Comparison of ENCODE assay signal across 8 mouse cellular contexts in the genomic region with DNA sequence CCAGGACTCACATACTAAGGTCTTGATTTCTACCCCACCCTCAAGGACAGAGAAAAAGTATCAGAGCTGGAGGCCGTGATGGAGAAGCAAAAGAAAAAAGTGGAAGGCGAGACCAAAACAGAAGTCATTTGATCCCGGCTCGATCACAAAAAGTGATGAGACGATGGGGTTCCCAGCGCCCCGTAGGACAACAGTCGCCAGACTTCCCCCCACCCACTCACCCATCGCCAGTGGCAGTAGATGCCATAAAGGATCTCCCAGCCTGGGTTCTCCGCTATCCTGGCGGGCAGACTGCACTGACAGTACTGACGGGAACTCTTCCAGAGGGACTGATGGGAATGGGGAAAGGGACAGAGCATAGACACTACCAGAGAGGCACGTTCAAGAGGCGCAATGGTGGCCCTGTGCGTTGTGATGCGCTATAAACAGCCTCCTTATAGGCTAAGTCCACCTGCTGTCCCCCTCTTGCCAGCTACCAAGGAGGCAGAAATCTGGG. TPM values are rescaled to one million over a fixed set of nuclear protein-coding genes. Genes with fewer than 3 reads are reported as not detected.
DNase-seq lines count a peak whose midpoint lies in the region; ATAC-seq lines count a peak whose summit lies in the region.

No protein-coding gene starts in this region.

- H3K9me3 ChIP-seq in lung, embryonic 16.5 days (ENCODE audit: control insufficient read depth, low read length): no peaks in the 10 kb centered on the region
- H3K9me3 ChIP-seq in forebrain, embryonic 12.5 days: no peaks in the 10 kb centered on the region
- no peaks in the 10 kb centered on the region for H3K9me3 ChIP-seq in limb, embryonic 10.5 days (replicated peaks)
- H3K9me3 ChIP-seq in neural tube, embryonic 15.5 days (replicated peaks): no peaks in the 10 kb centered on the region

- no peak for DNase-seq in lung, postnatal 14 days
- no peak for DNase-seq in limb, embryonic 10.5 days (ENCODE audit: low spot score)
- no peak for DNase-seq in ovary, postnatal 14 days (ENCODE audit: low spot score)
- DNase-seq in thymus, postnatal 10 days (ENCODE audit: low spot score in 2 of 2): no peak

- peaks cover 15% of the 10 kb centered on the region for H3K4me1 ChIP-seq in lung, embryonic 16.5 days (replicated peaks; ENCODE audit: control insufficient read depth, insufficient read depth, low read length)
- H3K4me1 ChIP-seq in forebrain, embryonic 12.5 days: peaks cover 20% of the 10 kb centered on the region
- peaks cover 22% of the 10 kb centered on the region for H3K4me1 ChIP-seq in limb, embryonic 10.5 days
- peaks cover 25% of the 10 kb centered on the region for H3K4me1 ChIP-seq in neural tube, embryonic 15.5 days

- H3K4me3 ChIP-seq in lung, embryonic 16.5 days (ENCODE audit: low read length): peak overlapping the region; percentile 59
- H3K4me3 ChIP-seq in forebrain, embryonic 12.5 days (replicated peaks): peak overlapping the region; percentile 51
- H3K4me3 ChIP-seq in limb, embryonic 10.5 days: peak overlapping the region; percentile 64
- peak overlapping the region; percentile 43 for H3K4me3 ChIP-seq in neural tube, embryonic 15.5 days (replicated peaks)

- H3K36me3 ChIP-seq in lung, embryonic 16.5 days (ENCODE audit: control insufficient read depth, insufficient read depth, low read length): peaks cover 13% of the 10 kb centered on the region
- peaks cover 28% of the 10 kb centered on the region for H3K36me3 ChIP-seq in forebrain, embryonic 12.5 days (replicated peaks)
- peaks cover 34% of the 10 kb centered on the region for H3K36me3 ChIP-seq in limb, embryonic 10.5 days
- H3K36me3 ChIP-seq in neural tube, embryonic 15.5 days: peaks cover 36% of the 10 kb centered on the region

- ATAC-seq in lung, embryonic 16.5 days (ENCODE audit: low read depth): 0 out of 2 replicates have a peak, but pooled peaks have one; percentile 2
- ATAC-seq in forebrain, embryonic 12.5 days (ENCODE audit: low FRiP score): peak; percentile 20; the same call in 1 of the 2 replicates
- ATAC-seq in neural tube, embryonic 15.5 days (ENCODE audit: low FRiP score): peak; percentile 29; the same call in 1 of the 2 replicates
- ATAC-seq in megakaryocyte progenitor cell, adult 5-6 weeks (replicated peaks; ENCODE audit: poor library complexity): no peak

- WGBS in lung, embryonic 16.5 days: 3% methylated on average over 16 of the region's 16 CpGs
- WGBS in forebrain, embryonic 12.5 days: 3% methylated on average over 16 of the region's 16 CpGs
- 3% methylated on average over 16 of the region's 16 CpGs for WGBS in limb, embryonic 10.5 days
- WGBS in neural tube, embryonic 15.5 days: 2% methylated on average over 16 of the region's 16 CpGs

- H3K27me3 ChIP-seq in lung, embryonic 16.5 days (ENCODE audit: control insufficient read depth, insufficient read depth, low read depth, low read length): peaks cover 2% of the 10 kb centered on the region; the same call in 1 of the 2 replicates
- H3K27me3 ChIP-seq in forebrain, embryonic 12.5 days: peaks cover 32% of the 10 kb centered on the region
- peaks cover 35% of the 10 kb centered on the region for H3K27me3 ChIP-seq in limb, embryonic 10.5 days (ENCODE audit: low read depth, poor library complexity, severe bottlenecking)
- H3K27me3 ChIP-seq in neural tube, embryonic 15.5 days (replicated peaks): peaks cover 23% of the 10 kb centered on the region

- H3K27ac ChIP-seq in lung, embryonic 16.5 days (ENCODE audit: low read length): peak overlapping the region; percentile 99
- H3K27ac ChIP-seq in forebrain, embryonic 12.5 days: peak overlapping the region; percentile 86
- peak overlapping the region; percentile 90 for H3K27ac ChIP-seq in limb, embryonic 10.5 days
- H3K27ac ChIP-seq in neural tube, embryonic 15.5 days (replicated peaks): peak overlapping the region; percentile 46

- H3K4me2 ChIP-seq in lung, embryonic 16.5 days (ENCODE audit: low read depth, low read length): peak overlapping the region; percentile 89
- H3K4me2 ChIP-seq in forebrain, embryonic 12.5 days: peak overlapping the region; percentile 93
- H3K4me2 ChIP-seq in neural tube, embryonic 15.5 days: peak overlapping the region; percentile 95

- H3K9ac ChIP-seq in lung, embryonic 16.5 days (ENCODE audit: low read length): peak overlapping the region; percentile 65
- H3K9ac ChIP-seq in forebrain, embryonic 12.5 days: peak overlapping the region; percentile 66
- H3K9ac ChIP-seq in neural tube, embryonic 15.5 days (replicated peaks): peak overlapping the region; percentile 46

RNA-seq across cellular contexts. Expression of a gene that starts 18.4 kb away (rescaled TPM):
- 21.3 and 23.6 TPM in 2 replicates for polyA plus RNA-seq in lung, embryonic 16.5 days (2015; fragmentation: Nextera tagmentation; extraction: Ambion mirVana)
- polyA plus RNA-seq in forebrain, embryonic 12.5 days (2016; fragmentation: Nextera tagmentation; extraction: Ambion mirVana): 3.6 and 4.1 TPM in 2 replicates
- polyA plus RNA-seq in limb, embryonic 10.5 days (2016; fragmentation: Nextera tagmentation; extraction: Ambion mirVana): 2.7 and 5.4 TPM in 2 replicates
- polyA plus RNA-seq in neural tube, embryonic 15.5 days (2015; fragmentation: Nextera tagmentation; extraction: Ambion mirVana): 13.1 and 14.1 TPM in 2 replicates
- 2.0 and 2.8 TPM in 2 replicates for total RNA-seq in megakaryocyte progenitor cell, adult 5-6 weeks (2015)
- total RNA-seq in megakaryocyte progenitor cell, adult 5-6 weeks (2017): 1.6 and 5.1 TPM in 2 replicates

RNA-seq across cellular contexts. Expression of a gene that starts 22.6 kb away (rescaled TPM):
- polyA plus RNA-seq in lung, embryonic 16.5 days (2015; fragmentation: Nextera tagmentation; extraction: Ambion mirVana): 20.1 and 21.0 TPM in 2 replicates
- polyA plus RNA-seq in forebrain, embryonic 12.5 days (2016; fragmentation: Nextera tagmentation; extraction: Ambion mirVana): 54.6 and 59.7 TPM in 2 replicates
- 36.8 and 42.1 TPM in 2 replicates for polyA plus RNA-seq in limb, embryonic 10.5 days (2016; fragmentation: Nextera tagmentation; extraction: Ambion mirVana)
- polyA plus RNA-seq in neural tube, embryonic 15.5 days (2015; fragmentation: Nextera tagmentation; extraction: Ambion mirVana): 38.8 and 44.6 TPM in 2 replicates
- total RNA-seq in megakaryocyte progenitor cell, adult 5-6 weeks (2015): 85.6 and 97.7 TPM in 2 replicates
- 106 and 112 TPM in 2 replicates for total RNA-seq in megakaryocyte progenitor cell, adult 5-6 weeks (2017)

RNA-seq across cellular contexts. Expression of a gene that starts 33.4 kb away (rescaled TPM):
- polyA plus RNA-seq in lung, embryonic 16.5 days (2015; fragmentation: Nextera tagmentation; extraction: Ambion mirVana): 19.5 and 22.4 TPM in 2 replicates
- polyA plus RNA-seq in forebrain, embryonic 12.5 days (2016; fragmentation: Nextera tagmentation; extraction: Ambion mirVana): 26.5 and 26.7 TPM in 2 replicates
- 31.9 and 35.0 TPM in 2 replicates for polyA plus RNA-seq in limb, embryonic 10.5 days (2016; fragmentation: Nextera tagmentation; extraction: Ambion mirVana)
- polyA plus RNA-seq in neural tube, embryonic 15.5 days (2015; fragmentation: Nextera tagmentation; extraction: Ambion mirVana): 38.2 and 41.9 TPM in 2 replicates
- total RNA-seq in megakaryocyte progenitor cell, adult 5-6 weeks (2015): 3.3 and 4.7 TPM in 2 replicates
- 16.1 and 32.6 TPM in 2 replicates for total RNA-seq in megakaryocyte progenitor cell, adult 5-6 weeks (2017)

RNA-seq across cellular contexts. Expression of a gene that starts 37.3 kb away (rescaled TPM):
- 28.6 and 34.6 TPM in 2 replicates for polyA plus RNA-seq in lung, embryonic 16.5 days (2015; fragmentation: Nextera tagmentation; extraction: Ambion mirVana)
- polyA plus RNA-seq in forebrain, embryonic 12.5 days (2016; fragmentation: Nextera tagmentation; extraction: Ambion mirVana): 5.6 and 8.3 TPM in 2 replicates
- polyA plus RNA-seq in limb, embryonic 10.5 days (2016; fragmentation: Nextera tagmentation; extraction: Ambion mirVana): 4.1 and 15.3 TPM in 2 replicates
- 22.8 and 29.5 TPM in 2 replicates for polyA plus RNA-seq in neural tube, embryonic 15.5 days (2015; fragmentation: Nextera tagmentation; extraction: Ambion mirVana)
- 5.6 and 8.0 TPM in 2 replicates for total RNA-seq in megakaryocyte progenitor cell, adult 5-6 weeks (2015)
- total RNA-seq in megakaryocyte progenitor cell, adult 5-6 weeks (2017): 16.5 and 17.4 TPM in 2 replicates

RNA-seq across cellular contexts. Expression of a gene that starts 45.2 kb away (rescaled TPM):
- 77.2 and 102 TPM in 2 replicates for polyA plus RNA-seq in lung, embryonic 16.5 days (2015; fragmentation: Nextera tagmentation; extraction: Ambion mirVana)
- 2.2 and 2.4 TPM in 2 replicates for polyA plus RNA-seq in forebrain, embryonic 12.5 days (2016; fragmentation: Nextera tagmentation; extraction: Ambion mirVana)
- 2.6 and 3.1 TPM in 2 replicates for polyA plus RNA-seq in limb, embryonic 10.5 days (2016; fragmentation: Nextera tagmentation; extraction: Ambion mirVana)
- polyA plus RNA-seq in neural tube, embryonic 15.5 days (2015; fragmentation: Nextera tagmentation; extraction: Ambion mirVana): 1.8 and 2.4 TPM in 2 replicates
- 4.8 and 5.2 TPM in 2 replicates for total RNA-seq in megakaryocyte progenitor cell, adult 5-6 weeks (2015)
- total RNA-seq in megakaryocyte progenitor cell, adult 5-6 weeks (2017): 2.1 and 6.0 TPM in 2 replicates

Comparison
In these comparisons a context has a peak if more than half of its experiments do, and no peak if none do; other contexts are left out.
1. H3K27ac ChIP-seq: peak in every context shown above with its lines; median percentile 99 in lung, embryonic 16.5 days; 90 in limb, embryonic 10.5 days; 86 in forebrain, embryonic 12.5 days; 46 in neural tube, embryonic 15.5 days.